Mouse (Mus musculus) kidney, adult 2 months (tissue): ENCODE data around the gene Ankdd1b.

Experiments
- CTCF ChIP-seq: fragments of 200-500 bp; conservative IDR thresholded peaks from 2 replicates; pipeline ENCODE4 v1.5.1; 2011; ENCODE audit warnings: low read depth, mild to moderate bottlenecking, control low read depth, low read length, moderate library complexity, mixed read lengths; ENCODE audit not compliant: insufficient read depth, insufficient read length
- POLR2A ChIP-seq: fragments of 200-500 bp; IDR thresholded peaks from one replicate; pipeline ENCODE4 v1.6.1; 2011; ENCODE audit warnings: low read depth, low read length, control low read depth

DNA sequence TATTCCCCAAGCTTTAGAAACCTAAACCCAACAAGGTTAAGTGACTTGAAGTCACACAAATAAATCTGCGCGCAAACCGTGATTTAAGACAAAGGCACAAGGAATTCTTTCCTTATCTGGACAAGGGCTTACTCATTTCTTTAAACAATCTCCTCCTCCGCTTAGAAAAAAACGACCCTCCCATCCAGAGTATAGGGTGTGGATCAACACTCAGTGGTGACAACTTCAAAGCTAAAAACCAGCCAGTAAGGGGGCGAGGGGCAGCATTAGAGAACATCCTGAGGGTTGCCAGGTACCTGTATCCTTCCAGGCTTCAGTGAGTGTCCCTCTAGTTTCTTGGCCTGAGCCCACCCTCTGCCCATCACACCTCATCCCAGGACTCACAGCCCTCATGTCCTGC, 442 bp downstream of the Ankdd1b start:
- TF ChIP-seq POLR2A (no peak), CTCF (no peak)
